Mouse (Mus musculus) left cerebral cortex, adult 11 months (tissue): ENCODE data around the gene Pdss2.

ENCODE experiments used
- DNase-seq: peaks from one replicate; pipeline ENCODE4 v3.0.0; 2022; ENCODE audit warnings: low spot score

Gene Pdss2

DNA sequence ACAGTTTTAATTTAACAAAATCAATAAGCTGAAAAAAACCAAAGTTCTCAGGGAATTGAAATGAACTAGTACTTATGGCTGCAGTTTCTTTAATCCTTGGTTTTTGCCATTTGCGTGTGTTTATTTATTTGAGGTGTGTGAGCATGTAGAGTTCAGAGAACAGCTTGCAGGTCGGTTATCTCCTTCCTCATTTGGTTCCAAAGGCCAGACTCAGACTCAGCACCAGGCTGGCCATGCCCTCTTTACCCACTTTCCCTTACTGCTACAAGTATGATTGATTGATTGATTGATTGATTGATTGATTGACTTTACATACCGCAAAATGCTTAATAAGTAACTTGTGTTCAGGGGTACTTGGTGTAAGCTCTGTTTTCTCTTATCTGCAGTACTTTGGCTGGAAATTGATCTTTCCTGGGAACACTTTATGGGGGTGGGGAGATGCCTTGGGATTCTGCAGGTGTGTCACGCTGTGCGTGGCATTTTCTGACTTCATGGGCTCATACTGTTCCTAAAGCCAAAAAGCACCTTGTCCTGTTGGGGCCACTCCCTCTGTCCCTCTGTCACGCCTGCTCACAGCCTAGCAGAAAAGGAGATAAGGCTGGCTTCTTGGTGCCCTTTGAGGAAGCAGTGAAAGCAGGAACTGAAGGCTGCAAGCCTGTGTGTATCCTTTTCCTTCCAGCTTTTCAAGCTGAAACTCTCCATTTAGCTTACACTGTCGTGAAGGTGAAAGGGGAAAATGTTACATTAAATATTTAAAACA, 91.6 kb downstream of the Pdss2 start:
- DNase-seq = no peak

DNA sequence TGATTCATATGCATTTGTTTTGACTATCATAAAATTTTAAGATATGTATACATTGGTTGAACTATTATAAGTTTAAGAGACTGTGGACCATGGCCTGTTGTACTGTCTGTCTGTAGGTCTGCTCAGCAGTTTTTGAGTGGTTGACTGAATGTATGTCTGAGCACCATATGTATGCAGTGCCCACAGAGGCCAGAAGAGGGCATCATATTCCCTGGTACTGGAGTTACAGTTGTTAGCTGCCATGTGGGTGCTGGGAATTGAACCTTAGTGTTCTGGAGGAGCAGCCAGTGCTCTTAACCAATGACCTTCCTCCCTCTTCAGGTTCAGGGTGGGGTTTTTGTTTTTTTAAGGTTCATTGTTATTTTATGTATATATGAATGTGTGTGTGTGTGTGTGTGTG, 93.9 kb downstream of the Pdss2 start:
- DNase-seq = no peak

DNA sequence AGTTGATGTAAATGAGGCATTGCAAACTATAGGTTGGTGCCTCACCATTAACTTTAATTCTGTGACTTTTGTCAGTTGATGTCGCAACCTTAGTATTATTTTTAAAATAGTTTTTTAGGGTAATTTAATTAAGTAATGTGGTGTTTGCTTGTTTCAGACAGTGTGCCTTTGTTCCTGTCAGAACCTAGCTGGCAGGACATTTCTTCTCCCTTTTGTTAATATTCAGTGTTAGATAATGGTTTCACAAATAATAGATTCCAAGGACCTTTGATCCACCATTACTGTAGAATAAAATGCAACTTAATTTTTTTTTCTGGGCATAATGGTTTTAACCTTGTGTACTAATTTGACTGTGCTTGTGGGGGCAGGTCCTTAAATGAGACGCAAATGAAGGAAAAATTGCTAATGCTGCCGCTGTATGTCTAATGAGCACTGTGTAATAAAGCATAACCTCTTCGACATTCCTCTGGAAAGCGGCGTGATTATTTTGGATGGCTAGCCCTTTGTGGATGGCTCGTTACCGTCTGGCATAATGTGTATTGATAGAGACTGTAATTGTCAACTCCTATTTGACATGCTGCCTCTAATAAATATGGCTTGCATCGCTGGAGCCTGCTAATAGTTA, 96.2 kb downstream of the Pdss2 start:
- DNase-seq = no peak

DNA sequence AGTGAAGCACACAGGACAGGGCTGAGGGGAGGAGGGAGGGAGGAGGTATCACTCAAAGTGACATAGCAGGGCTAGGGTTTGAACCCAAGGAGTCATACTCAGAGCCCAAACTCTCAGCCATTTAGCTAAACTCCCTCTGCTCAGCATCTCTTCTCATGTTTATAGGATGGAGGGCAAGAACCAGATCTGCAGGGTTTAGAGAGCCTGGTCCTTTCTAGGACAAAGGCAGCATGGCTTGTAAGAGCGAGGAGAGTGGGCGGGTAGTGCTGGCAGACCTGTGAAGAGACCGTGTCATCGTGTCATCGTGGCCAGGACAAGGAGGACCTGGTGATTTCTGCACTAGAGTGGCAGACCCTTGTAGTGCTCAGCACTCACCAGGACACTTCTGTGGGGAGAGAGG, 99.7 kb downstream of the Pdss2 start:
- DNase-seq = no peak

DNA sequence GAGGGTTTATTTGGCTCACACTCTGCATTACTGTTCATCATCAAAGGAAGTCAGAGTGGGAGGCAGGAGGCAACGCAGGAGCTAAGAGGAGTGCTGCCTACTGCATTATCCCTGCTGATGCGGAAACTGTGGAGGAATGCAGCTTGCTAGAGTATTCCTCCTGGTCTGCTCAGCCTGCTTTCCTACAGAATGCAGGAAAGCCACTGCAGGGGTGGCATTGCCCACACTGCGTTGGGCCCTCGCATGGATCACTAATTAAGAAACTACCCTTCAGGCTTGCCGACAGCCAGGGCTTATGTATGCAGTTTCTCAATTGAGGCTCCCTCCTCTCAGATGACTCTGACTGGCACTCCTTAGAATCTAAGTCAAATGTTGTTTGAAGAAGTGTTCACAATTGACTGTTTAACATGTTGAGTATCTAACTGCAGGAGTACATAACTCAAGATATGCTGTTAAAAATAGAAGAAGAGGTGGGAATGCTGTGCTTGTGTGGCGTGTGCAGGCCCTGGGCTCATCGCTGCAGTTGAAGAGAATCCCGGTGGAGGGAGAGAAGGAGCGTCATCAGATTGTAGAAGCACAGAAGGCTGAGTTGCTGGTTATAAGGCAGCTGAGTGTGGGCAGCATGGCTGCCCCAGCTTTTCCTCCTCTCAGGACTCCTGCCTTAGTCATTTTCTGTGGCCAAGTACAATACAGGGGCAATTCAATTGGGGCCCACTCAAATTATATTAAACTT, 101.3 kb downstream of the Pdss2 start:
- peak; percentile 26 for DNase-seq

DNA sequence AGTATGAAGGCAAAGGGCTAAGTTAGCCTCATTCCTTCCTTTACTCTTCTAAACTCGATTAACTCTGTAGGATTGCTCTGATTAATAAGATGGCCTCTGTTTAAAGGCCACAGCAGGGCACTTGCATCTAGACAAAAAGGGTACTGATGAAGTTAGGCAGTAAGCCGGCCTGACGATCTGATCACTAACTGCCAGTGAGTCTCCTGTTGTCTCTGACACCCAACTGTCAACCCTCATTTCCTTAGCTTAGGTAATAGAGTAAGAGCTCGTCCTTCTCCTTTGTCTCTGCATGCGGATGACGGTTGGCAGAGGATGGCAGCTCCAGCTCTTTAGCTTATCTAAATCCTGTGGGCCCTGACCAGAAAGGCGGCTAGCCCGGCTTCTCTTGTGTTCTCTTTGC, 102.1 kb downstream of the Pdss2 start:
- DNase-seq = no peak

DNA sequence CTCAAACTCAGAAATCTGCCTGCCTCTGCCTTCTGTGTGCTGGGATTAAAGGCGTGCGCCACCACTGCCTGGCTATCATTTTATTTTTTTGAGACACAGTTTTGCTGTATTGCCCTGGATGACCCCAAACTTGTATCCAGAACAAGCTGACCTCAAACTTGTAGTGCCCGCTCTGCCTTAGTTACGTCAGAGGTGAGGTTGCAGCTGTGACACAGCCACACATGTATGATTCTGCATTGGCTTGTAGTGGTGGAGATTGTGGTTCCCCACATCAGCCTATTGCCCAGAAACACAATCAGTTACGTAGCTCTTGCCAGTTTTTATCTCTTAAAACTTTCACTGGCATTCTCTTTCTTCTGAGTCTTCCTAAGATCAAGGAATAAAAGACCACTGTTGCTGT, 108.5 kb downstream of the Pdss2 start:
- no peak for DNase-seq

DNA sequence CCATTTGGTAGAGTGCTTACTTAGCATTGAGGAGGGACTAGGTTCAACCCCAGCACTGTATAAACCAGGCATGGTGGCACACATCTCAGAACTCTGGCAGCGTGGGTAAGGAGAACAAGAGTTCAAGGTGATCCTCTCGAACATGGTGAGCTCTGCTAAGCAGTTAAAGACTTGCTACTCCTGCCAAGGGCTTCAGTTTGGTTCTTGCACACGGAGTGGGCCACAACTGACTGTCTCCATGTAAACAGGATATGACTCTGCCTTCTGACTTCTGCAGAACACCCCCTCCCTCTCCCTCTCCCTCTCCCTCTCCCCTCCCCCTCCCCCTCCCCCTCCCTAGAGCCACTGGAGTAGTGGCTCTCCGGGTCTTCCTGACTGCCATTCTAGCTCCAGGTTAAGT, 109.4 kb downstream of the Pdss2 start:
- no peak for DNase-seq

DNA sequence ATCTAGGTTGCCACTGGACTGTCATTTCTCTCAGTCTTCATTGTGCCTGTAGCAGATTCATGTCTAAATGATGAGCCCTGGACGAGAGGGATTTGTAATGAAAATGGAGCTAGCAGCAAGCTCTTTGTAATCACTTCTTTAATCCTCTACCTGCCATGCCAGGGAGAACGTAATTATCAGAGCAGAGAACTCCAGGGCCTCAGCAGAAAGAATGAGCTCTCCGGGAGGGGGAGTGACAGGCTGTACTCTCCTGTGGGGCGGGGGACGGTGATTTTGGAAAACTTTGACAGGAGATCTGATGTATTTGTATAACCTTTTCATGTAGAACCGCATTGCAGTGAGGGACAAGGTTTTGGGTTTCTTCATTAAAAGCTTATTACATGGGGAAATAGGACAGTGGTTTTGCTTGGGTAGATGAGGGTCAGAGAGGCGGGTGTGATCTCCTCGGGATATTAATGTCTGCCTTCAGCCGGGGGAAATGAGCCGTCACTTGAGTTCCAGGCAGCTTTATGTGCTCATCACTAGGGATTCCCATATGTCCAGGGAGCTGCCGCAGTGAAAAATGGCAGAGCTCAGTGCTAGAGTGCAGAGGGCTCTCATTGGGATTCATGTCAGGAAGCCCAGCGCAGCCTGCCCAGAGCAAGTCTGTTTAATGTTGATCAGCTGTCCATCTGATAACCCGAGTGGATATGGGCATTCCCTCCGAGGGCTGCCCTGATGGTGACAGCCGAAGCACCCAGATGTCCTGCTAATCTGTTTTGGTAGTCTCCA, 110.8 kb downstream of the Pdss2 start:
- no peak for DNase-seq

DNA sequence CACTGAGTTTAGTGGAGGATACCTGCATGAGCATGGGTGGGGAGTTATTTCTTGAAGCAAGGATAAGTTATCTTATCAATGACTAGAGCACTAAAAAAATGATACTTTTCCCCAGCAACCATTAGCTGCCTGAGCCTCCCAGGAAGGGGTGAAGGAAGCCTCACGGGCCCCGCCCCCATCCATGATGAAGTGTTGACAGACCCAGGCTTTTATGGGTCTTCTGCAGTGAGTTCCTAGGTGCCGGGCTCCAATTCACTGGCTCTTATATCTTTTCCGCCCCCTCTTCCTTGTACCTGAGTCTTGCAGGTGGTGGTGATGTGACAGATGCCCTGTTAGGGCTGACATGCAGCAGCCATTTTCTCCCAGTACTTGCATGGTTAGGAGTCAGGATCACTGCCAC, 114.6 kb downstream of the Pdss2 start:
- no peak for DNase-seq

DNA sequence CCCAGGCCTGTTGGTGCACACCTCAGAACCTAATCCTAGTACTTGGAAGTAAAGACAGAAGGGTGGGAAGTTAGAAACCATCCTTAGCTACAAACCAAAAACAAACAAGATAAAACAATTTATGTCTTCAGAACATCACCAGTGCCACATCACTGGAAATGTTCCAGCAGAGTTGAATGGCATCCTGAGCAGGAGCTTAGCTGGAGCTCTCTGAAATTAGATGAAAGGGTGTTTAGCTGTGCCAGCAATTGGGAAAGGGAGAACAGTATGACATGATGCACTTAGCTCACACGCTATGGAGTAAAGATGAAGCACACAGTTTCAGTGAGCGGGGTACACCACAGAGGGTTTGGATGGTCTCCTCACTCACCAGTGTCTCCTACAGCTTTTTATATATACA, 115.8 kb downstream of the Pdss2 start:
- no peak for DNase-seq

DNA sequence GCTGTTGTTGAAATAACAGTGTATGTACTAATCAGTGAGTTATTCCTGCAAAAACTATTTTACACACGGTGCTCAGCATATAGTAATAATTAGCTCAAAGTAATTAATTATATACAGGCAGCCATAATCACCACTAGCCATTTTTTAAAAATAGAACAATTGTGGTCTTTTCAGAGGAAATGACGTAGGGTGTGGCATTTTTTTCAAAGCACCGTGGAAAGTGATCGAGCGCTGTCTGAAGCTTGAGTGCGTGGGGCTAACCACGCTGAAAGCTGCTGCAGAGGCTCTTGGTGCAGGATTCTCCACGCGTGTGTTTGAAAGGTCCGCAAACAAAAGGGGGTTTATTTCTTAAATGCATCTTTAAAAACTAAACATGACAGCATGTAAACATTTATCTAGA, 118.5 kb downstream of the Pdss2 start:
- DNase-seq = no peak

DNA sequence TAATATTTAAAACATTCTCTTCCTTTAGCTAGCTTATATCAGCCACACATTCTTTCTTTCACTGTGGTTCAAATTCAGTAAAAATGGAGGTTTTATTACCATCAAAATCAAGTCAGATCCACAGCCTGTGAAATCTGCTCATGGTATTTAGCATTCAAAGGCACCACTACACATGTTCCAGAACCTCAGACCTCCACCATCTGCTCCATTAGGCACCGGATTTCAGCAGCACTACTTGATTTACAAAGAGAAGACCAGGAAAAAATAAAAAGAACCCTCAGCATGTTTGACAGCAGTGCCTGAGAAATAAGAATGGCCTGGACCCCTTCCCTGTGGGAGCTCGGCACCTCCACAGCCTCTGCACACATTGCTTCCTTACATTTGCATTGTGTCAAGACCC, 128.4 kb downstream of the Pdss2 start:
- DNase-seq = no peak

DNA sequence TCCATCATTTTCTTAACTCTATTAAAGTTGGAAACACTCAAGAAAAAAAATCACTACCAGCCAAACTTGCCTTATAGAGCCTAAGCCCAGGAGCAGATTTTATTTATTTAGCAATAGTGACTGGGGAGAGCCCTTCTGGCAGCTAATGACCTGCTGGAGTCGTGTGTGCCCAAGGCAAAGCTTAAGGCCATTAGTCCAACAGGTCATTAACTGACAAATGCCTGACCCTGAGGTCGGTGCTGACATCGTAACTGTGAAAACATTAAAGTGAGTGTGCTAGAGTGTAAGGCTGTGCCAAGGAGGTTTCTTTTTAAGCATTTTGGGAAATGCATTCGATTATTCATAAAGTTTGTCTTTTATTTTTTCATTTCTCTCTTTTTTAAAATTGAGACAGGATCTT, 136.6 kb downstream of the Pdss2 start:
- DNase-seq = no peak

DNA sequence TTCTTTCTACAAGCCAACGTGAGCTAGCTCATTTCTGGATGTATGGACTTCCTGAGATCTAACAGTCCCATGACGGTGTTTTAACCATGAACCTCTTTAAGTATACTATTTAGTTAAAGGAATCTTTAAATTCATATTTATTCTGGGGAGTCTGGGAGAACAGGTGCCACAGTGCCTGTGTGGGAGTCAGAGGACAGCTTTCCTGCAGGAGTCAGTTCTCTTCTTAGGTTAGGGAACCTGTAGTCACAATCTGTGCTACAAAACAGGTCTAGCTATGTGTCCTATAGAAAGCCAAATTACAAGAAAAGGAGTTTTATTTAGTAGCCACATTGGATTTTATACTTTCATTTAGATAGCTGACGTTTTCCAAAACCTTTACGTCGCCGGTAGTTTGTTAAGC, 141.7 kb downstream of the Pdss2 start:
- DNase-seq = no peak

DNA sequence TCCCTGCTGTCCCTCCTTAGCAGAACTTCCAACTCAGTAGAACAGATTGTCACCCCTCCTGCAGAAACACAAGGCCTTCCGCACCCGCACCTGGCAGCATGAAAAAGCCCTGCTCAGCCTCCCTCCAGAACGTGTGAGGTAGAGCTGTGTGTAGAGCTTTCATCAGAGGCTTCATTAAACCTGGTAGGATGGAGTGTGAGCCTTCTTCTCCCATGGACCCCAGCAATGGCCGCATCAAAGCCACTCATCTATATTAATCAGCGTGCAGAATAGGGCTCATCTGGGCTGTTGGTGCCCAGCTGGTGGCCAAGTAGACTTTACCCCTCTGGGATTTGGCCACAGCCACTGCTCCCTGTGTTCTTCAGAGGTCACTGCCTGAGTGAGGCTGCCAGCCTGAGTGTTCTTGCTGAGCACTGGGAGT, 142.2 kb downstream of the Pdss2 start:
- DNase-seq = no peak

DNA sequence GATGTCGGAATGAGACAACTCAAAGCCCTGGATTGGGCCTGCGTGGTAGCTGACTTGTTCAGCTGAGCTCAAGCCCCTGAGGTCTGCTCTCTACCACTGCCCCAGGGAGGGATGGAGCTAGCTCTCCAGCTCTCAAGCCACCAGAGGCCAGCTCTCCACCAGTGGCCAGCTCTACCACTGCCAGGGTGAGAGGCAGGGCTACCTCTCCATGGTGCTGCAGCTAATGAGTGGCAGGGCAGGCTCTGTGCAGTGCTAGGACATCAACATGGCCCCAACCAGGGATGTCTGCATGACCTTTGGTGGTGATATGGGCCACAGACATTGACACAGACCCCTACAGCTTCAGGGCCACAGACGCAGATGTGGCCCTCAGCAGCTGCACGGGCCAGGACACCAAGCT, 144.6 kb downstream of the Pdss2 start:
- no peak for DNase-seq

DNA sequence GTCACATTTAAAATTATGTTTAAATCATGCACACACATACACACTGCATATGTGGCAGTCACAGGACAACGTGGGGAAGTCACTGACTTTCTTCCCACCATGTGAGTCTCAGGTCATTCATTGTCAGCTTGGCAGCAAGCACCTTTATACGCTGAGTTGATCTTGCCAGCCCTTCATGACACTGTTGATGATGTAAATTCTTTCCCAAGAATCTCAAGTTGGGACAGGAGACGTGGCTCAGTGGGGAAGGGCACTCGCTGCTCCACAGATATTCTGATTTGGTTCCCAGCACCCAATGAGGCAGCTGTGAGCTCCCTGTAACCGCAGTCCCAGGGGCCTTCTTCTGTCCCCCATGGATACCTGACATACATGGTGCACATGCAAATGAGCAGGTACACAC, 147.3 kb downstream of the Pdss2 start:
- DNase-seq = no peak

DNA sequence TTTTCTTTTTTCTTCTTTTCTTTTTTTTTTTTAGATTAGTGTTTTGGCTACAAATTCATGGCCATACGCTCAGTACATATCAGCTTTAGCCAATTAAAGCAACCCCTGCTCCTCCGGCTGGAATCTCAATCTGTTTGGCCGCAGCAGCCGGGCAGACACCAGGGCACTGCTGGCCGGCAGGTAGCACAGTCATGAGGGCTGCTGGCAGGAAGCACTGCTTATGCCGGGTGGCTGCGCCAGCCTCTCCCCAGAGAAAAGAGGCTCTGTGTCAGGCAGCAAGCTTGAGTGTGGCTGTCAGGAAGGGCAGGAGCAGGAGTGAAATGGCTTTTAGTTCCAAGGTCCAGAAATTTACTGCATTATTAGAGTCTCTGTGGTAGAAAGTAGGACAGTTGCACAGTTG, 151.0 kb downstream of the Pdss2 start:
- DNase-seq = no peak

DNA sequence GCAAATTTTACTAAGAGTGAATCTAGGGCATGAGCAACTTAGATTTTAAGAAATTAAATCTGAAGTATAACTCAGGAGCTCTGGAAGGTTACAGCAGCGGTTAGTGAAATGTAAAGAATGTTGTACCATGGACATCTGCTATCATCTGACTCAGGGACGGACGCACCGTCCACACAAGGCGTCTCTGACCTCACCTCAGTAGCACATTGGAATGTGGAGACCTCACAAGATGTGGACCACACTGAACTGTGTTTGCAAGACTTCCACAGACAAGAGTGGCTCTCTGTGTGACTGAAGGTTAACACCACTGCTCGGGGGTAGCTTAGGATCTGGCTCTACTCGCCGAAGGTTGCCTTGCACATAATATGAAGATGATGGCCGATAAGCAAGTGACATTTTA, 151.7 kb downstream of the Pdss2 start:
- DNase-seq = no peak

DNA sequence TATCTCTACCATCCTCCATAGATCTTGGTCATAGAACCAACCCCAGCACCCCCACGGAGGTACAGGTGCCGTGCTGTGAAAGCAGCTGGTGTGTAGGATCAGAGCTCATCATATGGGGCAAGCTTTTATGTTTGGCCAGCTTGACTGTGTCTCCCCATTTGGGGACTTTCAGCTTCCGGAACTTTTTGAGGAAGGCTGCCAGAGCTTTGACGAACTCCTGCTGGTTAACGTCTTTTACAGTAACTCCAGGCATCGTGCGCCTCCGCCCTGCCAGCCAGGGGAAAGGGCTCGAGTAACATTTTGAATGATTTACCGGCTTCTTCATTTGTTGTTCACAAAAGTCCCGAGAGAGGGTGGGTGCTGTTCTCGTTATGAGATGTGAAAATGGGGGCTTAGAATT, 152.4 kb downstream of the Pdss2 start:
- DNase-seq = no peak

DNA sequence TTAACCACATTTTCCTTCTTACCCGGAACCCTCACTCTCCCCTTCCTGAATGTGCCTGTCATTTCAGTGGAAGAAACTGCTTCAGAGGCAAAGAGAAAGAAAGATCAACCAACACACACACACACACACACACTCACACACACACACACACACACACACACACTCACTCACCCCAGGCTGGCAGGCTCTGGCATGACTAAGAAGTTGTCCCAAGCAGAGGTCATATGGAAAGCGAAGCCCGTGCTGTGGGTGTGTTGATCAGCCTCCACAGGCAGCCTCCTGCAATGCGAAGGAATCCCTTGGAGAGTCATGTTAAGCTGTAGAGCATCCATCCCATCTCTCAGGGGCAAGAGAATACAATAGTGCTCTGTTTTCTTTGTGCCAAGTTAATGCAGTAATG, 154.0 kb downstream of the Pdss2 start:
- DNase-seq = no peak

DNA sequence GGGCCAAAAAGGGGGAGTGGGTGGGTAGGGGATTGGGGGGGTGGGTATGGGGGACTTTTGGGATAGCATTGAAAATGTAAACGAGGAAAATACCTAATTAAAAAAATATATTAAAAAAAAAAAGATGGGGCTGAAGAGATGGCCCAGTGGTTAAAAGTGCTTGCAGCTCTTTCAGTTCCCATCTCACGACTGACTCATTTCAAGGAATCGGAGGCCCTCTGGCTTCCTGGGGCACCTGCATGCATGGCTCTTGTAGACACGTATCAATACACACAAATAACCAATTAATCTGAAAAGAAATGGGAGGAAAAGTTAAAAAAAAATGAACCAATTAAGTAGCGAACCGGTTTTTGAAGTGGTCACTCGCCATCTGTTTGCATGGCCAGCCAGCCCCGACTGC, 155.5 kb downstream of the Pdss2 start:
- no peak for DNase-seq
